Mouse (Mus musculus) heart, embryonic 11.5 days (tissue): ENCODE results near the gene Raver2. TPM values are rescaled to one million over a fixed set of nuclear protein-coding genes. Genes with fewer than 3 reads are reported as not detected.

Source experiments
- ATAC-seq: fragments of 200-750 bp; cut with Nextera tagmentation; replicated peaks from 2 replicates; pipeline ENCODE4 v1.8.0; 2017; ENCODE audit warnings: moderate library complexity; ENCODE audit not compliant: insufficient number of reproducible peaks, low FRiP score, low TSS enrichment
- H3K27ac ChIP-seq: fragments of 300-500 bp; sonication (generic); 2 replicates; pipeline ENCODE4 v1.5.1; 2014; ENCODE audit warnings: mild to moderate bottlenecking, low read depth, low read length
- H3K27me3 ChIP-seq: fragments of 300-500 bp; sonication (generic); 2 replicates; pipeline ENCODE4 v1.6.1; 2014; ENCODE audit warnings: mild to moderate bottlenecking, low read length, mixed read lengths; ENCODE audit not compliant: control insufficient read depth, insufficient read depth
- H3K36me3 ChIP-seq: fragments of 300-500 bp; sonication (generic); 2 replicates; pipeline ENCODE4 v1.6.1; 2014; ENCODE audit warnings: mild to moderate bottlenecking, low read length, moderate library complexity, mixed read lengths; ENCODE audit not compliant: control insufficient read depth, insufficient read depth
- H3K4me1 ChIP-seq: fragments of 300-500 bp; sonication (generic); 2 replicates; pipeline ENCODE4 v1.6.1; 2014; ENCODE audit warnings: low read length; ENCODE audit not compliant: control insufficient read depth, insufficient read depth
- H3K4me2 ChIP-seq: fragments of 300-500 bp; sonication (generic); 2 replicates; pipeline ENCODE4 v1.6.1; 2014; ENCODE audit warnings: mild to moderate bottlenecking, moderate library complexity
- H3K4me3 ChIP-seq: fragments of 300-500 bp; sonication (generic); 2 replicates; pipeline ENCODE4 v1.5.1; 2014; ENCODE audit warnings: low read depth, low read length
- H3K9ac ChIP-seq: fragments of 300-500 bp; sonication (generic); 2 replicates; pipeline ENCODE4 v1.6.1; 2014; ENCODE audit warnings: mild to moderate bottlenecking, low read depth, low read length, moderate library complexity
- H3K9me3 ChIP-seq: fragments of 300-500 bp; sonication (generic); replicated peaks from 2 replicates; pipeline ENCODE4 v1.6.1; 2016; ENCODE audit warnings: low read length; ENCODE audit not compliant: control insufficient read depth
- WGBS: fragments of 180-500 bp; shearing (Covaris S2); extraction: QIAGEN DNeasy Blood & Tissue Kit; methylation state at CpG from one replicate; pipeline ENCODE4 v1.1.7; 2014; ENCODE audit not compliant: insufficient replicate concordance; 5-methylcytosine and 5-hydroxymethylcytosine counted together
- polyA plus RNA-seq: library from polyadenylated mRNA; unstranded; fragments of >200 nt; fragmentation: Nextera tagmentation; extraction: Ambion mirVana; gene quantifications from 2 replicates; pipeline ENCODE4 v1.2.1, GENCODE M21; 2014

The Raver2 gene
- polyA plus RNA-seq, 1 experiment from 2014 or later, result 3.8 TPM

GRCm38 (mm10) chr4:101198333-101198732 lies 129.6 kb downstream of the Raver2 start:
- no peaks in the 10 kb centered on the region for H3K9me3 ChIP-seq
- H3K9ac ChIP-seq, result no peak overlapping the region
- H3K27ac ChIP-seq, result no peak overlapping the region
- no peaks in the 10 kb centered on the region for H3K36me3 ChIP-seq
- H3K4me1 ChIP-seq, result peaks cover 20% of the 10 kb centered on the region
- 15% methylated on average over 2 of the region's 2 CpGs for WGBS
- H3K4me3 ChIP-seq, result no peak overlapping the region
- no peaks in the 10 kb centered on the region for H3K27me3 ChIP-seq
- no peak for ATAC-seq
- no peak overlapping the region for H3K4me2 ChIP-seq

DNA sequence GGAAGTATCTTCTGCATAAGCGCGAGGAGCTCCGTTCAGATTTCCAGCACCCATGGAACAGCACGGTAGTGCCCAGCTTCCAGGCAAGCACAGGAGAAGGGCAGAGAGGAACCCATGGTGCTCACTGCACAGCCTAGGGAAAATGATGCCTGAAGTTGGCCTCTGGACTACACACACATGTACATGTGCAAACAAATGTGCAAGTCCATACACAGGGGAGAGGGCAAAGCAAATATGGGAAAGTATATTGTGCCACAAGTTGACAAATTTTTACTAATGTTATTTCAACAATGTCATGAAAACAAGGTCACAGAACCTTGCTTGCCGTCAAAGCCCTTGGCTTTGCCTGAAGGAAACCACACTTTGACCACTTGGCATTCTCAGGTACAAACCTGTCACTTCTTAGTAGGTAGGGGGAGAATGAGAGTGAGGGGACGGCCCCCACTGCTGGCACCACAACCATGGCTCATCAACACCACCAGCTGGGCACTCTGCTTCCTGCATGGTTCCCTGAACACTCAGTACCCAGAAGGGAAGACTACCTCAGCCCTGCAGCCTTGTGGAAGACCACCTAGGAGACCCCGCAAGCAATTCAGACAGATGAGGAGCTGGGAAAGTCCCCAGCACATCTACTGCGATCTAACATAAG lies 130.8 kb downstream of the Raver2 start:
- 87% methylated on average over 8 of the region's 8 CpGs for WGBS
- peaks cover 20% of the 10 kb centered on the region for H3K4me1 ChIP-seq
- no peak for ATAC-seq

More for the DNA sequence above, 130.8 kb downstream of the Raver2 start:
- Histone ChIP-seq H3K27me3 (no peaks in the 10 kb centered on the region), H3K9ac (no peak overlapping the region), H3K4me3 (no peak overlapping the region), H3K36me3 (no peaks in the 10 kb centered on the region), H3K27ac (no peak overlapping the region), H3K9me3 (no peaks in the 10 kb centered on the region), H3K4me2 (no peak overlapping the region)

Other genes starting within 250 kb of the Raver2 start
- not detected in 2 replicates for gene Gm10577, start 48.3 kb upstream of the Raver2 start, polyA plus RNA-seq
- gene Jak1, start 196.3 kb downstream of the Raver2 start, polyA plus RNA-seq, result 65.1 and 69.8 TPM in 2 replicates